Mouse (Mus musculus) liver, embryonic 16.5 days (tissue): ENCODE measurements around the gene Oas2. TPM values are rescaled to one million over a fixed set of nuclear protein-coding genes. Genes with fewer than 3 reads are reported as not detected.
A peak's percentile ranks its signal among the peaks of the same experiment; 100 is the strongest.

ENCODE experiments used
- ATAC-seq: fragments of 200-750 bp; cut with Nextera tagmentation; 2 replicates; pipeline ENCODE4 v1.8.0; 2017; ENCODE audit warnings: low read depth, mild to moderate bottlenecking, moderate number of reproducible peaks, moderate library complexity
- H3K27ac ChIP-seq: fragments of 300-500 bp; sonication (generic); 2 replicates; pipeline ENCODE4 v1.5.1; 2014; ENCODE audit warnings: mild to moderate bottlenecking, low read length
- H3K27me3 ChIP-seq: fragments of 300-500 bp; sonication (generic); 2 replicates; pipeline ENCODE4 v1.6.1; 2014; ENCODE audit warnings: low read depth, low read length, mixed read lengths; ENCODE audit not compliant: control insufficient read depth, insufficient read depth
- H3K36me3 ChIP-seq: fragments of 300-500 bp; sonication (generic); 2 replicates; pipeline ENCODE4 v1.6.1; 2014; ENCODE audit warnings: mild to moderate bottlenecking; ENCODE audit not compliant: control insufficient read depth, insufficient read depth
- H3K4me1 ChIP-seq: fragments of 300-500 bp; sonication (generic); 2 replicates; pipeline ENCODE4 v1.6.1; 2014; ENCODE audit warnings: low read depth, low read length, mixed read lengths; ENCODE audit not compliant: control insufficient read depth
- H3K4me2 ChIP-seq: fragments of 300-500 bp; sonication (generic); 2 replicates; pipeline ENCODE4 v1.6.1; 2014; ENCODE audit warnings: low read depth, low read length, mixed read lengths
- H3K4me3 ChIP-seq: fragments of 300-500 bp; sonication (generic); 2 replicates; pipeline ENCODE4 v1.5.1; 2014; ENCODE audit warnings: low read depth, mild to moderate bottlenecking, low read length
- H3K9ac ChIP-seq: fragments of 300-500 bp; sonication (generic); 2 replicates; pipeline ENCODE4 v1.6.1; 2014; ENCODE audit warnings: low read depth, low read length
- H3K9me3 ChIP-seq: fragments of 300-500 bp; sonication (generic); replicated peaks from 2 replicates; pipeline ENCODE4 v1.6.1; 2016; ENCODE audit warnings: low read length; ENCODE audit not compliant: control insufficient read depth
- WGBS: fragments of 180-500 bp; shearing (Covaris S2); extraction: QIAGEN DNeasy Blood & Tissue Kit; methylation state at CpG from one replicate; pipeline ENCODE4 v1.1.7; 2014; ENCODE audit not compliant: insufficient replicate concordance; 5-methylcytosine and 5-hydroxymethylcytosine counted together
- polyA plus RNA-seq: library from polyadenylated mRNA; unstranded; fragments of >200 nt; fragmentation: Nextera tagmentation; extraction: Ambion mirVana; gene quantifications from 2 replicates; pipeline ENCODE4 v1.2.1, GENCODE M21; 2015

The Oas2 gene
- polyA plus RNA-seq, 1 experiment from 2014 or later, result 0.66 TPM

- WGBS, result 46% methylated on average over 16 of the region's 16 CpGs
- Histone ChIP-seq H3K4me2 (no peak overlapping the region), H3K4me1 (no peaks in the 10 kb centered on the region), H3K4me3 (no peak overlapping the region), H3K9me3 (no peaks in the 10 kb centered on the region), H3K9ac (no peak overlapping the region), H3K36me3 (no peaks in the 10 kb centered on the region), H3K27ac (no peak overlapping the region), H3K27me3 (peaks cover 38% of the 10 kb centered on the region)
- ATAC-seq, result peak; percentile 53
These were observed 53.5 kb downstream of the Oas2 start for GRCm38 (mm10) chr5:120696057-120696743.

- peaks cover 38% of the 10 kb centered on the region for H3K27me3 ChIP-seq
- no peak overlapping the region for H3K27ac ChIP-seq
- no peak overlapping the region for H3K4me2 ChIP-seq
- ATAC-seq, result no peak
- H3K36me3 ChIP-seq, result no peaks in the 10 kb centered on the region
- H3K4me3 ChIP-seq, result no peak overlapping the region
- 6% methylated on average over 41 of the region's 41 CpGs for WGBS
- no peaks in the 10 kb centered on the region for H3K9me3 ChIP-seq
- H3K4me1 ChIP-seq, result no peaks in the 10 kb centered on the region
- H3K9ac ChIP-seq, result no peak overlapping the region
These were observed 55.0 kb downstream of the Oas2 start for GRCm38 (mm10) chr5:120694695-120695074.

GRCm38 (mm10) chr5:120693931-120694694 is 55.5 kb downstream of the Oas2 start:
- H3K4me1 ChIP-seq, result no peaks in the 10 kb centered on the region
- H3K4me2 ChIP-seq, result no peak overlapping the region
- no peak overlapping the region for H3K9ac ChIP-seq
- H3K36me3 ChIP-seq, result no peaks in the 10 kb centered on the region
- no peak overlapping the region for H3K4me3 ChIP-seq
- H3K27ac ChIP-seq, result no peak overlapping the region
- peaks cover 38% of the 10 kb centered on the region for H3K27me3 ChIP-seq
- no peak for ATAC-seq
- H3K9me3 ChIP-seq, result no peaks in the 10 kb centered on the region
- 7% methylated on average over 38 of the region's 38 CpGs for WGBS

- ATAC-seq, result no peak
- Histone ChIP-seq H3K4me1 (no peaks in the 10 kb centered on the region), H3K4me2 (no peak overlapping the region), H3K4me3 (no peak overlapping the region), H3K9me3 (no peaks in the 10 kb centered on the region), H3K9ac (no peak overlapping the region), H3K36me3 (no peaks in the 10 kb centered on the region), H3K27ac (no peak overlapping the region), H3K27me3 (peaks cover 38% of the 10 kb centered on the region)
- 63% methylated on average over 19 of the region's 19 CpGs for WGBS
These were observed 57.6 kb downstream of the Oas2 start for GRCm38 (mm10) chr5:120692034-120692433.

GRCm38 (mm10) chr5:120690417-120690816 is 59.2 kb downstream of the Oas2 start:
- ATAC-seq, result no peak
- H3K36me3 ChIP-seq, result no peaks in the 10 kb centered on the region
- H3K4me3 ChIP-seq, result no peak overlapping the region
- no peak overlapping the region for H3K9ac ChIP-seq
- peaks cover 29% of the 10 kb centered on the region for H3K27me3 ChIP-seq
- H3K4me1 ChIP-seq, result no peaks in the 10 kb centered on the region
- WGBS, result 49% methylated on average over 4 of the region's 4 CpGs
- H3K4me2 ChIP-seq, result no peak overlapping the region
- no peak overlapping the region for H3K27ac ChIP-seq
- no peaks in the 10 kb centered on the region for H3K9me3 ChIP-seq

GRCm38 (mm10) chr5:120688434-120688833 is 61.2 kb downstream of the Oas2 start:
- ATAC-seq, result no peak
- no peaks in the 10 kb centered on the region for H3K36me3 ChIP-seq
- WGBS, result 6% methylated on average over 4 of the region's 4 CpGs
- H3K27me3 ChIP-seq, result peaks cover 12% of the 10 kb centered on the region
- no peak overlapping the region for H3K4me2 ChIP-seq
- H3K9ac ChIP-seq, result no peak overlapping the region
- H3K27ac ChIP-seq, result no peak overlapping the region
- no peaks in the 10 kb centered on the region for H3K9me3 ChIP-seq
- no peak overlapping the region for H3K4me3 ChIP-seq
- no peaks in the 10 kb centered on the region for H3K4me1 ChIP-seq

GRCm38 (mm10) chr5:120687897-120688296 is 61.8 kb downstream of the Oas2 start:
- no peaks in the 10 kb centered on the region for H3K9me3 ChIP-seq
- peaks cover 12% of the 10 kb centered on the region for H3K27me3 ChIP-seq
- no peak overlapping the region for H3K9ac ChIP-seq
- H3K4me2 ChIP-seq, result no peak overlapping the region
- WGBS, result 63% methylated on average over 5 of the region's 5 CpGs
- no peak overlapping the region for H3K27ac ChIP-seq
- no peak overlapping the region for H3K4me3 ChIP-seq
- no peaks in the 10 kb centered on the region for H3K36me3 ChIP-seq
- no peak for ATAC-seq
- no peaks in the 10 kb centered on the region for H3K4me1 ChIP-seq

GRCm38 (mm10) chr5:120687484-120687851 is 62.2 kb downstream of the Oas2 start:
- no peaks in the 10 kb centered on the region for H3K36me3 ChIP-seq
- no peak overlapping the region for H3K9ac ChIP-seq
- peaks cover 11% of the 10 kb centered on the region for H3K27me3 ChIP-seq
- H3K4me3 ChIP-seq, result no peak overlapping the region
- H3K4me2 ChIP-seq, result no peak overlapping the region
- H3K9me3 ChIP-seq, result no peaks in the 10 kb centered on the region
- no peaks in the 10 kb centered on the region for H3K4me1 ChIP-seq
- no peak for ATAC-seq
- no peak overlapping the region for H3K27ac ChIP-seq
- 40% methylated on average over 3 of the region's 3 CpGs for WGBS

GRCm38 (mm10) chr5:120686749-120687483 is 62.7 kb downstream of the Oas2 start:
- Histone ChIP-seq H3K4me3 (no peak overlapping the region), H3K27me3 (peaks cover 17% of the 10 kb centered on the region), H3K4me2 (no peak overlapping the region), H3K36me3 (no peaks in the 10 kb centered on the region), H3K4me1 (no peaks in the 10 kb centered on the region), H3K9me3 (no peaks in the 10 kb centered on the region), H3K9ac (no peak overlapping the region), H3K27ac (no peak overlapping the region)
- WGBS, result 35% methylated on average over 6 of the region's 6 CpGs
- no peak for ATAC-seq
